Comparison of ENCODE assay signal across 27 mouse cellular contexts in the genomic region with DNA sequence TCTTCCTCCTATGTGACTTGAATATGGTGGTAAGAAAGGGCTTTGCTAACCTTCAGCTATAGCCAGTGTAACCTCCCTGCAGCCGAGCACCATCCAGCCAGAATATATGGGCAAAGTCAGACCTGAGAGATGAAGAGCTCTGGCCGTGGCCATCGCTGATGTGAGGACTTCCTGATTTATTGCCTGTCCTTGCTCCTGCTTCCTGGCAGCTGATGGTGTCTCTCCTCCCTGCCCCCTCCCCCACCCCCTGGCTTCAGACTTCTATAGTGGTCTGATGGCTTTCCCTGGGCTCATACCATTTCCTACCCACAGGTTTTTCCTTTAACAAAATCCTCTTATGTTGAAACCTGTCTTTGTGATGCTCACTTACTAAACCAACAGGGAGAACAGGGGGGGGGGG. TPM values are rescaled to one million over a fixed set of nuclear protein-coding genes. Genes with fewer than 3 reads are reported as not detected.
DNase-seq lines count a peak whose midpoint lies in the region; ATAC-seq and TF ChIP-seq lines count a peak whose summit lies in the region.
"Had no signal": no experiment of that assay in that cellular context is flagged by ENCODE, and none has a peak within 500 bp of the region (broad histone marks: within the 10 kb centered on the region; RNA-seq: fewer than 3 reads in every experiment).

No protein-coding gene starts in this region.

- H3K36me3 ChIP-seq in lung, embryonic 14.5 days (ENCODE audit: insufficient read depth) = no peaks in the 10 kb centered on the region
- no peaks in the 10 kb centered on the region for H3K36me3 ChIP-seq in hindbrain, embryonic 13.5 days
- H3K36me3 ChIP-seq in neural tube, embryonic 13.5 days = no peaks in the 10 kb centered on the region
- no peaks in the 10 kb centered on the region for H3K36me3 ChIP-seq in heart, embryonic 10.5 days

- no peaks in the 10 kb centered on the region for H3K9me3 ChIP-seq in lung, embryonic 14.5 days (ENCODE audit: low read depth, low read length)
- no peaks in the 10 kb centered on the region for H3K9me3 ChIP-seq in hindbrain, embryonic 13.5 days
- no peaks in the 10 kb centered on the region for H3K9me3 ChIP-seq in neural tube, embryonic 13.5 days
- no peaks in the 10 kb centered on the region for H3K9me3 ChIP-seq in heart, embryonic 10.5 days

- ATAC-seq in lung, embryonic 14.5 days (ENCODE audit: insufficient read depth) = no peak
- no peak for ATAC-seq in hindbrain, embryonic 13.5 days (ENCODE audit: low FRiP score)
- ATAC-seq in neural tube, embryonic 13.5 days (ENCODE audit: low read depth) = peak; percentile 42
- ATAC-seq in megakaryocyte, adult 5-6 weeks (ENCODE audit: poor library complexity, severe bottlenecking) = no peak
- ATAC-seq: intestine, embryonic 16.5 days had no signal

- H3K4me3 ChIP-seq in lung, embryonic 14.5 days (ENCODE audit: low read depth, low read length) = no peak overlapping the region
- no peak overlapping the region for H3K4me3 ChIP-seq in lung, adult 2 months (replicated peaks; ENCODE audit: extremely low read depth, low read depth, low read length)
- H3K4me3 ChIP-seq in hindbrain, embryonic 13.5 days = no peak overlapping the region
- no peak overlapping the region for H3K4me3 ChIP-seq in neural tube, embryonic 13.5 days
- H3K4me3 ChIP-seq in heart, embryonic 10.5 days = no peak overlapping the region

- no peaks in the 10 kb centered on the region for H3K27me3 ChIP-seq in lung, embryonic 14.5 days (ENCODE audit: insufficient read depth, low read length)
- no peaks in the 10 kb centered on the region for H3K27me3 ChIP-seq in hindbrain, embryonic 13.5 days
- no peaks in the 10 kb centered on the region for H3K27me3 ChIP-seq in neural tube, embryonic 13.5 days
- H3K27me3 ChIP-seq in heart, embryonic 10.5 days (ENCODE audit: insufficient read depth, poor library complexity, severe bottlenecking) = no peaks in the 10 kb centered on the region

- H3K4me2 ChIP-seq in lung, embryonic 14.5 days = no peak overlapping the region
- no peak overlapping the region for H3K4me2 ChIP-seq in hindbrain, embryonic 13.5 days
- H3K4me2 ChIP-seq in neural tube, embryonic 13.5 days = no peak overlapping the region
- H3K4me2 ChIP-seq: midbrain, embryonic 11.5 days had no signal

- no peak for TF ChIP-seq CTCF in lung, embryonic 14.5 days (IDR thresholded peaks at IDR 0.05; ENCODE audit: low read depth)
- TF ChIP-seq CTCF in lung, adult 2 months (IDR thresholded peaks at IDR 0.05; ENCODE audit: insufficient read depth, low read length) = no peak

- H3K9ac ChIP-seq in lung, embryonic 14.5 days = no peak overlapping the region
- no peak overlapping the region for H3K9ac ChIP-seq in hindbrain, embryonic 13.5 days
- H3K9ac ChIP-seq in neural tube, embryonic 13.5 days = 0 out of 2 replicates have a peak overlapping the region, but pooled peaks have one; percentile 8

- WGBS in lung, embryonic 14.5 days = 16% methylated on average over 3 of the region's 3 CpGs
- 41% methylated on average over 3 of the region's 3 CpGs for WGBS in lung, adult 2 months
- 33% methylated on average over 3 of the region's 3 CpGs for WGBS in hindbrain, embryonic 13.5 days
- 16% methylated on average over 3 of the region's 3 CpGs for WGBS in neural tube, embryonic 13.5 days
- WGBS in heart, embryonic 10.5 days = 31% methylated on average over 3 of the region's 3 CpGs

- DNase-seq in adrenal gland, adult 2 months = peak; percentile 4
- no peak for DNase-seq in adrenal gland, postnatal 10 days
- peak; percentile 11 for DNase-seq in lung, embryonic 14.5 days
- DNase-seq in lung, adult 2 months = no peak
- no peak for DNase-seq in heart, embryonic 10.5 days (ENCODE audit: low spot score)
- DNase-seq: adrenal gland, adult 8-10 months; cerebellum, adult 9-10 months; gastrocnemius, postnatal 10 days; heart, adult 18-20 months; kidney, postnatal 10 days; liver; lung, postnatal 36 days; thymus, postnatal 36 days had no signal

- H3K27ac ChIP-seq in lung, embryonic 14.5 days (ENCODE audit: low read depth) = no peak overlapping the region
- H3K27ac ChIP-seq in hindbrain, embryonic 13.5 days = 0 out of 2 replicates have a peak overlapping the region, but pooled peaks have one; percentile 55
- H3K27ac ChIP-seq in neural tube, embryonic 13.5 days (replicated peaks) = peak overlapping the region; percentile 46; the same call in 1 of the 2 replicates
- H3K27ac ChIP-seq in heart, embryonic 10.5 days = no peak overlapping the region

- no peak for TF ChIP-seq POLR2A in lung, adult 2 months (IDR thresholded peaks at IDR 0.05; ENCODE audit: borderline replicate concordance, extremely low read depth, low read depth, low read length)

- H3K4me1 ChIP-seq in lung, embryonic 14.5 days (ENCODE audit: insufficient read depth) = peaks cover 10% of the 10 kb centered on the region; the same call in 1 of the 2 replicates
- H3K4me1 ChIP-seq in lung, adult 2 months (ENCODE audit: control insufficient read depth, insufficient read depth, low read length) = no peaks in the 10 kb centered on the region
- H3K4me1 ChIP-seq in hindbrain, embryonic 13.5 days (replicated peaks) = peaks cover 34% of the 10 kb centered on the region
- peaks cover 52% of the 10 kb centered on the region for H3K4me1 ChIP-seq in neural tube, embryonic 13.5 days (replicated peaks)
- H3K4me1 ChIP-seq in heart, embryonic 10.5 days = peaks cover 18% of the 10 kb centered on the region

RNA-seq across cellular contexts. Expression of a gene that starts 14.6 kb away (rescaled TPM):
- not detected for total RNA-seq in adrenal gland, adult 2 months (2021)
- polyA plus RNA-seq in adrenal gland, adult 2 months (2012; rRNA removed) = not detected in 2 replicates
- not detected for total RNA-seq in adrenal gland, postnatal 10 days (2021)
- 0.33 TPM in 1 of 2 replicates, not detected in the other for polyA plus RNA-seq in lung, embryonic 14.5 days (2014; fragmentation: Nextera tagmentation; extraction: Ambion mirVana)
- polyA plus RNA-seq in lung, adult 2 months (2012; rRNA removed) = not detected in 2 replicates
- not detected in 2 replicates for polyA plus RNA-seq in hindbrain, embryonic 13.5 days (2015; fragmentation: Nextera tagmentation; extraction: Ambion mirVana)
- polyA plus RNA-seq in neural tube, embryonic 13.5 days (2015; fragmentation: Nextera tagmentation; extraction: Ambion mirVana) = not detected in 2 replicates
- polyA plus RNA-seq in heart, embryonic 10.5 days (2016; fragmentation: Nextera tagmentation; extraction: Ambion mirVana) = not detected in 2 replicates
- total RNA-seq in megakaryocyte, adult 5-6 weeks (2015) = not detected in 2 replicates
- total RNA-seq in megakaryocyte, adult 5-6 weeks (2017) = not detected in 2 replicates
- total RNA-seq: adrenal gland, adult 8-10 months; gastrocnemius, postnatal 10 days; heart, adult 18-20 months; hematopoietic stem cell, adult 5-6 weeks; layer of hippocampus, adult 8-10 months; left cerebral cortex, postnatal 36 days had no signal
- polyA plus RNA-seq: cortical plate, adult 2 months; forebrain, embryonic 11.5 days; heart, embryonic 16.5 days; intestine, embryonic 16.5 days; liver, embryonic 16.5 days; midbrain, embryonic 11.5 days; spleen, adult 2 months; stomach, embryonic 14.5 days had no signal

Comparison
In these comparisons a context has a peak if more than half of its experiments do, and no peak if none do; other contexts are left out.
1. DNase-seq: peak in adrenal gland, adult 2 months (single experiment) and lung, embryonic 14.5 days (single experiment); none in adrenal gland, postnatal 10 days (single experiment), lung, adult 2 months (single experiment) and heart, embryonic 10.5 days (single experiment).
2. H3K27ac ChIP-seq: peak in hindbrain, embryonic 13.5 days (single experiment) and neural tube, embryonic 13.5 days (single experiment); none in lung, embryonic 14.5 days (single experiment) and heart, embryonic 10.5 days (single experiment).